Mouse (Mus musculus): ENCODE measurements around the gene Pde6g. TPM values are rescaled to one million over a fixed set of nuclear protein-coding genes. Genes with fewer than 3 reads are reported as not detected.

Pde6g gene
- total and polyA plus RNA-seq, 2 experiments: 0.46 to 1.8 TPM

- Histone ChIP-seq H3K36me3 (ENCODE audit: control insufficient read depth, insufficient read depth, low read length) (no peaks in the 10 kb centered on the region), H3K79me2 (ENCODE audit: control insufficient read depth, insufficient read depth, low read length) (no peaks in the 10 kb centered on the region), H3K9ac (ENCODE audit: low read depth, low read length) (no peak overlapping the region), H3K27me3 (ENCODE audit: control insufficient read depth, insufficient read depth, low read length) (no peaks in the 10 kb centered on the region), H3K27ac (replicated peaks; ENCODE audit: insufficient read depth, low read depth, low read length) (no peak overlapping the region), H3K4me3 (ENCODE audit: insufficient read depth, low read depth, low read length) (no peak overlapping the region), H3K4me1 (ENCODE audit: control insufficient read depth, insufficient read depth, low read length) (peaks cover 9% of the 10 kb centered on the region)
- no peak for DNase-seq (ENCODE audit: extremely low read depth, low read depth, low spot score)
- TF ChIP-seq POLR2A (IDR thresholded peaks at IDR 0.05; ENCODE audit: extremely low read depth, insufficient read depth, low read length) (no peak), CTCF (IDR thresholded peaks at IDR 0.05; ENCODE audit: low read depth, low read length) (no peak)
- WGBS: 82% methylated on average over 6 of the region's 6 CpGs
Observed at GRCm38 (mm10) chr11:120444106-120444505, 9.2 kb downstream of the Pde6g start.

DNA sequence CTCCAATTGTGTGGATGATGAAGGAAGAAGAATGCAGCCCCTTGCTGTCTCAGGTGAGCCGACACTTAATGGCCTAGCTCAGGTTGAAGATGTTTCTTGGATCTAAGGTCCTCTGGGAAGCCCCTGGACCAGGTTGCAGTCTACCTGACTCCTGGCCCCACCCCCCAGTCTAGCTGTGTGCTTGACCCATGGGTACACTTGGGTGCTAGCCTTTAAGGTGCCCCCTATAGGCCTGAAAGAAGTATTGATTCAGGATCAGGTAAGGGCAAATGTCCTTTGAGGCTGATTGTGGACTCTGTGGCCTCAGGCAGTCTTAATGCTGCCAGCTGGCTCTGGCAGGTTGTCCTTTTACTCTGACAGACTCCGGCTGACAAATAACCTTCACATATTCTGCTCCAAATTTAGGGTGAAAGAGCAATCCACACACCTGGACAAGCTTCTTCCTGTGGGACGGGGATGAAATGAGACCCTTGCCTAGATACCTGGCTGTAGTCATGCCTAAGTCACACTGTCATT, 10.5 kb downstream of the Pde6g start:
- H3K36me3 ChIP-seq (ENCODE audit: control insufficient read depth, insufficient read depth, low read length): no peaks in the 10 kb centered on the region
- no peak overlapping the region for H3K9ac ChIP-seq (ENCODE audit: low read depth, low read length)
- WGBS: 49% methylated on average over 3 of the region's 3 CpGs
- H3K79me2 ChIP-seq (ENCODE audit: control insufficient read depth, insufficient read depth, low read length): no peaks in the 10 kb centered on the region
- H3K27ac ChIP-seq (replicated peaks; ENCODE audit: insufficient read depth, low read depth, low read length): peak overlapping the region; percentile 64
- H3K4me1 ChIP-seq (ENCODE audit: control insufficient read depth, insufficient read depth, low read length): peaks cover 13% of the 10 kb centered on the region
- no peak overlapping the region for H3K4me3 ChIP-seq (ENCODE audit: insufficient read depth, low read depth, low read length)
- no peaks in the 10 kb centered on the region for H3K27me3 ChIP-seq (ENCODE audit: control insufficient read depth, insufficient read depth, low read length)
- TF ChIP-seq POLR2A (IDR thresholded peaks at IDR 0.05; ENCODE audit: extremely low read depth, insufficient read depth, low read length): no peak
- peak; percentile 37 for TF ChIP-seq CTCF (IDR thresholded peaks at IDR 0.05; ENCODE audit: low read depth, low read length)
- DNase-seq (ENCODE audit: extremely low read depth, low read depth, low spot score): peak; percentile 91

DNA sequence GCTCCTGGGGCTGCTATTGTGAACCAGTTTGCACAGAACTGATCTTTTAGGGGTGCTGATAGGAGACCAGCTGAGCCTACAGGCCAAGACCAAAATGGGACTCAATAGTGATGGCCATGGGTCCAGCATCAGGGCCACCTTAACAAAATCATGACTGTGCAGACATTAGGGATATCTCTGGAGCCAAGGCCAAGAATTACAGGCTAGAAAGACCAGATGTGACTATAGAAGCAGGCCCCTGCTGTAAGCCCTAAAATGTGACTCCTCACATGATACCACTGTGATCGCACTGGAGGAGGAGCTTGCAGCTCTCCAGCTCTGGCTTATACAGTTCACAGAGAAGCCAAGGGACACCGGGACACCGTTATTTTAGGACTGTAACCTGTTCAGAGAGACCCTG, 11.0 kb downstream of the Pde6g start, which contains the start of gene Tspan10:
Tspan10 (plus strand) TSS at position 301 of the 400 bp plus-strand sequence.
- no peaks in the 10 kb centered on the region for H3K27me3 ChIP-seq (ENCODE audit: control insufficient read depth, insufficient read depth, low read length)
- DNase-seq (ENCODE audit: extremely low read depth, low read depth, low spot score): no peak
- H3K27ac ChIP-seq (replicated peaks; ENCODE audit: insufficient read depth, low read depth, low read length): peak within 1 kb of the TSS; percentile 64
- no peak within 1 kb of the TSS for H3K4me3 ChIP-seq (ENCODE audit: insufficient read depth, low read depth, low read length)
- peaks cover 13% of the 10 kb centered on the region for H3K4me1 ChIP-seq (ENCODE audit: control insufficient read depth, insufficient read depth, low read length)
- peak within 1 kb of the TSS; percentile 19; the same call in 1 of the 2 replicates for H3K9ac ChIP-seq (ENCODE audit: low read depth, low read length)
- 84% methylated on average over 3 of the region's 3 CpGs for WGBS
- H3K79me2 ChIP-seq (ENCODE audit: control insufficient read depth, insufficient read depth, low read length): no peaks in the 10 kb centered on the region
- H3K36me3 ChIP-seq (ENCODE audit: control insufficient read depth, insufficient read depth, low read length): no peaks in the 10 kb centered on the region
- no peak for TF ChIP-seq CTCF (IDR thresholded peaks at IDR 0.05; ENCODE audit: low read depth, low read length)
- TF ChIP-seq POLR2A (IDR thresholded peaks at IDR 0.05; ENCODE audit: extremely low read depth, insufficient read depth, low read length): no peak

DNA sequence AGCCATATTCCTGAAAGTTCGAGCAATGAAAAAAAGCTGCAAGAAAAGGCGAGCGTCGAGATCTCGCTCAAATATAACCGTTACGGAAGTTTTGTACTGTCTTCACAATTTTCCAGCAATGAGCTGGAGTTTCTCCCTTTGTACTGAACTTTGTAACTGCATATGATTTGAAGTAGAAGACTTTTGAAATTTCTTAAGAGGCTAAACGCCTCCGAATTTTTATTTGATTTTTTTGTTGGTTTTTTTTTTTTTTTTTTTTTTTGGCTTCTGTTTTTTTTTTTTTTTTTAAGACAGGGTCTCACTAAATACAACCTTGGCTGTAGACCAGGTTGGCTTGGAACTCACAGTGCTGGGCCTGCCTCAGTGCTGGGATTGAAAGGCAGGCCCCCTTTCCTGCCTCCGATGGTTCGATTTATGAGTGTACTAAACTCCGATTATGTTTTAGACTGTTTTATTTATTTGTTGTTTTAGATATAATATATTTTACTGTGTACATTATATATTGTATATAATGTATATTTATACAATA, 15.4 kb downstream of the Pde6g start:
- 23% methylated on average over 12 of the region's 12 CpGs for WGBS
- Histone ChIP-seq H3K4me1 (ENCODE audit: control insufficient read depth, insufficient read depth, low read length) (peaks cover 19% of the 10 kb centered on the region), H3K4me3 (ENCODE audit: insufficient read depth, low read depth, low read length) (peak overlapping the region; percentile 96), H3K9ac (ENCODE audit: low read depth, low read length) (peak overlapping the region; percentile 97), H3K27me3 (ENCODE audit: control insufficient read depth, insufficient read depth, low read length) (no peaks in the 10 kb centered on the region), H3K79me2 (ENCODE audit: control insufficient read depth, insufficient read depth, low read length) (peaks cover 34% of the 10 kb centered on the region; the same call in 1 of the 2 replicates), H3K36me3 (ENCODE audit: control insufficient read depth, insufficient read depth, low read length) (peaks cover 17% of the 10 kb centered on the region), H3K27ac (replicated peaks; ENCODE audit: insufficient read depth, low read depth, low read length) (peak overlapping the region; percentile 67)
- TF ChIP-seq CTCF (IDR thresholded peaks at IDR 0.05; ENCODE audit: low read depth, low read length) (no peak), POLR2A (IDR thresholded peaks at IDR 0.05; ENCODE audit: extremely low read depth, insufficient read depth, low read length) (no peak)
- peak; percentile 64 for DNase-seq (ENCODE audit: extremely low read depth, low read depth, low spot score)

DNA sequence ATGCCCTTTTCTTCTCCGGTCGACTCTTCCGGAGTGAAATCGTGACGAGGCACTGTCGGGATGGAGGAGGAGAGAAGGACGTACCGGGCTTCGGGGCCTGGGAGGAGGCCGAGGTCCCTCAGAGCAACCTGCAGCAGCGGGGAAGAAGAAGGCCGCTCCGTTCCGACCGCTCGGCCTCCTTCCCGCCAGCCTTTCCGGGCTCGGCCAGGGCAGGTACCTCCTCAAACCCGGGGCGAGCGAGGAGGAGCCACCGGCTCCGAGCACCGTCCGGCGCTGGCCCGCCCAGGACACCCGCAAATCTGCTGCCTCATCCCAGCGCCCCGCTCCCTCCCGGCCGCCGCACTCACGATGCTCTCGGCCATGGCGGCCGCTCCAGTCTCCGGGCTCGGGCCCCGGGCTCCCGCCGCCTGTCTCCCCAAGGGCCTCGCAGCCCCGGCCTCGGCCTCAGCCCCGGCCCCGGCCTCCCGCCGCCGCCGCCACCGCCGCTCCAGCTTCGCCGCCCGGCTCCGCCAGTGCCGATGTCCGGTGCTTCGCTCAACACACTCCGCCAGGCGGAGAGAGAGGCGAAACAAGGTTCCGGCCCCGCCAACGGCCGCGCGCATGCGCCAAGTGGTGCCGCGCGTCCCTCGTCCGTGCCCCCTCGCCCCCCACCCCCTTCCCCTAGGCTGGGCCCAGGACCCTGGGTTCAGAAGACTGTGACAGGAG, 16.0 kb downstream of the Pde6g start, which contains the start of gene Nploc4:
Nploc4 (minus strand) TSS at position 557 of the 705 bp plus-strand sequence.
- under 1% methylated on average over 62 of the region's 77 CpGs for WGBS
- Histone ChIP-seq H3K4me1 (ENCODE audit: control insufficient read depth, insufficient read depth, low read length) (peaks cover 16% of the 10 kb centered on the region), H3K36me3 (ENCODE audit: control insufficient read depth, insufficient read depth, low read length) (peaks cover 22% of the 10 kb centered on the region), H3K27ac (replicated peaks; ENCODE audit: insufficient read depth, low read depth, low read length) (peak within 1 kb of the TSS; percentile 92), H3K27me3 (ENCODE audit: control insufficient read depth, insufficient read depth, low read length) (no peaks in the 10 kb centered on the region), H3K79me2 (ENCODE audit: control insufficient read depth, insufficient read depth, low read length) (peaks cover 40% of the 10 kb centered on the region; the same call in 1 of the 2 replicates), H3K4me3 (ENCODE audit: insufficient read depth, low read depth, low read length) (peak within 1 kb of the TSS; percentile 96), H3K9ac (ENCODE audit: low read depth, low read length) (peak within 1 kb of the TSS; percentile 97)
- peak; percentile 76 for TF ChIP-seq POLR2A (IDR thresholded peaks at IDR 0.05; ENCODE audit: extremely low read depth, insufficient read depth, low read length)
- TF ChIP-seq CTCF (IDR thresholded peaks at IDR 0.05; ENCODE audit: low read depth, low read length): 0 out of 2 replicates have a peak, but pooled peaks have one; percentile 15
- peak; percentile 60 for DNase-seq (ENCODE audit: extremely low read depth, low read depth, low spot score)

All from liver, adult 2 months (tissue).